Mouse (Mus musculus) heart, embryonic 11.5 days (tissue): ENCODE measurements around the gene Hip1r. TPM values are rescaled to one million over a fixed set of nuclear protein-coding genes. Genes with fewer than 3 reads are reported as not detected.

Source experiments
- ATAC-seq: fragments of 200-750 bp; cut with Nextera tagmentation; replicated peaks from 2 replicates; pipeline ENCODE4 v1.8.0; 2017; ENCODE audit warnings: moderate library complexity; ENCODE audit not compliant: insufficient number of reproducible peaks, low FRiP score, low TSS enrichment
- H3K27ac ChIP-seq: fragments of 300-500 bp; sonication (generic); 2 replicates; pipeline ENCODE4 v1.5.1; 2014; ENCODE audit warnings: mild to moderate bottlenecking, low read depth, low read length
- H3K27me3 ChIP-seq: fragments of 300-500 bp; sonication (generic); 2 replicates; pipeline ENCODE4 v1.6.1; 2014; ENCODE audit warnings: mild to moderate bottlenecking, low read length, mixed read lengths; ENCODE audit not compliant: control insufficient read depth, insufficient read depth
- H3K36me3 ChIP-seq: fragments of 300-500 bp; sonication (generic); 2 replicates; pipeline ENCODE4 v1.6.1; 2014; ENCODE audit warnings: mild to moderate bottlenecking, low read length, moderate library complexity, mixed read lengths; ENCODE audit not compliant: control insufficient read depth, insufficient read depth
- H3K4me1 ChIP-seq: fragments of 300-500 bp; sonication (generic); 2 replicates; pipeline ENCODE4 v1.6.1; 2014; ENCODE audit warnings: low read length; ENCODE audit not compliant: control insufficient read depth, insufficient read depth
- H3K4me2 ChIP-seq: fragments of 300-500 bp; sonication (generic); 2 replicates; pipeline ENCODE4 v1.6.1; 2014; ENCODE audit warnings: mild to moderate bottlenecking, moderate library complexity
- H3K4me3 ChIP-seq: fragments of 300-500 bp; sonication (generic); 2 replicates; pipeline ENCODE4 v1.5.1; 2014; ENCODE audit warnings: low read depth, low read length
- H3K9ac ChIP-seq: fragments of 300-500 bp; sonication (generic); 2 replicates; pipeline ENCODE4 v1.6.1; 2014; ENCODE audit warnings: mild to moderate bottlenecking, low read depth, low read length, moderate library complexity
- H3K9me3 ChIP-seq: fragments of 300-500 bp; sonication (generic); replicated peaks from 2 replicates; pipeline ENCODE4 v1.6.1; 2016; ENCODE audit warnings: low read length; ENCODE audit not compliant: control insufficient read depth
- WGBS: fragments of 180-500 bp; shearing (Covaris S2); extraction: QIAGEN DNeasy Blood & Tissue Kit; methylation state at CpG from one replicate; pipeline ENCODE4 v1.1.7; 2014; ENCODE audit not compliant: insufficient replicate concordance; 5-methylcytosine and 5-hydroxymethylcytosine counted together
- polyA plus RNA-seq: library from polyadenylated mRNA; unstranded; fragments of >200 nt; fragmentation: Nextera tagmentation; extraction: Ambion mirVana; gene quantifications from 2 replicates; pipeline ENCODE4 v1.2.1, GENCODE M21; 2014

The Hip1r gene
- polyA plus RNA-seq, 1 experiment from 2014 or later: 2.7 TPM

GRCm38 (mm10) chr5:123978131-123978530, 4.7 kb downstream of the Hip1r start:
- Histone ChIP-seq H3K9me3 (no peaks in the 10 kb centered on the region), H3K4me1 (peaks cover 5% of the 10 kb centered on the region; the same call in 1 of the 2 replicates), H3K9ac (no peak overlapping the region), H3K36me3 (no peaks in the 10 kb centered on the region), H3K27ac (no peak overlapping the region), H3K27me3 (peaks cover 18% of the 10 kb centered on the region; the same call in 1 of the 2 replicates), H3K4me3 (no peak overlapping the region), H3K4me2 (no peak overlapping the region)
- no peak for ATAC-seq
- 62% methylated on average over 5 of the region's 5 CpGs for WGBS

DNA sequence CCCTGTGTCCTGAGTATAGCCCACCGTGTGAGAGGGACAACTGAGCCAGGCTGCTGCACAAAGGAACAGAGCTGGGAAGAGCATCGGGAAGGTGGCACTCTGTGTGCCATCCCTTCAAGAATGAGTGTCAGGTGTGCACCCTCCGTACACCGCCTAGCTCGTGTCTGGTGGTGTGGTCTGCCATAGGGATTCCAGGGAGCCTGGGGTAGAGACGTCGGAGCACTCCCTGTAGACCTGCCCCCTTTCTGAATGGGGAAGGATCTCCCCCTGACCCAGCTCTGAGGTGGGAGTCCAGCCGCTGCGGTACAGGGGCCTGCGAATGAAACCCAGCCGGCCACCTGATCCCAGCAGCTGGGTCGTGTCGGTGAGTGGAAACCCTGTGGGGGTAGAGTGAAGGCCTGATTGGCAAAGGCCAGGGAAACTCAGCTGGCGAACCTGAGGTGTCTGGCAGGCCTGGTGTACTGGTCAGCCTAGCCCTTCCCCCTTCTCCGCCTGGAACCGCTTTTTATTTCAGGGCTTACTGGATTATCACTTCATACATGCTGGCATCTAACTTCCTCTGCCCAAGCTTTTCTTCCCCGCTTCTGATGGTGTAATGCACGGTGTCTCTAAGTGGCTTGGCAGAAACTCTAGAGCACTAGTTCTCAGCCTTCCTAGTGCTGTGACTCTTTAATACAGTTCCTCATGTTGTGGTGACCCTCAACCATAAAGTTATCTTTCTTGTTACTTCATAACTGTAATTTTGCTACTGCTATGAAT, 6.0 kb downstream of the Hip1r start:
- H3K9ac ChIP-seq: no peak overlapping the region
- no peak overlapping the region for H3K27ac ChIP-seq
- H3K27me3 ChIP-seq: peaks cover 15% of the 10 kb centered on the region; the same call in 1 of the 2 replicates
- H3K4me1 ChIP-seq: peaks cover 5% of the 10 kb centered on the region; the same call in 1 of the 2 replicates
- no peak overlapping the region for H3K4me2 ChIP-seq
- H3K9me3 ChIP-seq: no peaks in the 10 kb centered on the region
- whole genome bisulfite sequencing: 70% methylated on average over 18 of the region's 18 CpGs
- no peaks in the 10 kb centered on the region for H3K36me3 ChIP-seq
- no peak for ATAC-seq
- H3K4me3 ChIP-seq: no peak overlapping the region

- Histone ChIP-seq H3K27ac (no peak overlapping the region), H3K27me3 (peaks cover 9% of the 10 kb centered on the region; the same call in 1 of the 2 replicates), H3K4me2 (no peak overlapping the region), H3K9ac (no peak overlapping the region), H3K4me3 (no peak overlapping the region), H3K9me3 (no peaks in the 10 kb centered on the region), H3K4me1 (0 out of 2 replicates have a peak, but pooled peaks cover 2% of the 10 kb centered on the region), H3K36me3 (no peaks in the 10 kb centered on the region)
- no peak for ATAC-seq
- 49% methylated on average over 4 of the region's 4 CpGs for WGBS
These were observed 6.5 kb downstream of the Hip1r start for GRCm38 (mm10) chr5:123979980-123980369.

DNA sequence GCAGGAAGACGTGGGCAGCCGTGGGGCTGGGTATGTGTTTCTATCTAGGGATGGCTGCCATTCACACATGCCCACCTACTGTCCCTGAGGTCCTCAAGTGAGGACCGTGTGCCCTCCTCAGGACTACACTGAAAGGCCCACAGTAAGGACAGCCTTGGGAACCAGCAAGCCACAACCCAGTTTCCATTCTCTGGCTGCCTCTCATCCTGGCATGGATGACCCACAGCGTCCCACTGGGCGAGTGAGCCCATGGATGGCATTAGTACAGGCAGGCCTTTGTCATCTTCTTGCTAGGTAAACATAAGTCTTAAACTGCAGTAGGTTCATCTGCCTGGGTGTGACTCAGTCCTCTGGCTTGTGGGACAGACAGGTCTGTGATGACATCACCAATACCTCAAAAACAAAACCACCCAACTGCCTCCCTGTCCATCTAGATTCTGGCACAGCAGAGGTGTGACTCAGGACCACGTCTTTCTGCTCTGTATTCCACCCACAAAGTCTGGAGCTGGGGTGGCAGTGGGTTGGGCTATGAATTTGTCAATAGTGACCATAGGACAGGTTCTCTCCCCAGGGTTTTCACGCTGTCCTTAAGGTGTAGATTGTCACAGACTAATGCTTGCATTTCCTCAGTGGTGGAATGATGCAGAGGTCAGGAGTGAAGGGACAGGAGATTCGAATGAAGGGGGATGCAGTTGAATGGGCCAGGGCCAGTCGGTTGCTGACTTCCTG, 7.3 kb downstream of the Hip1r start:
- no peak for ATAC-seq
- Histone ChIP-seq H3K9ac (no peak overlapping the region), H3K4me3 (no peak overlapping the region), H3K27ac (no peak overlapping the region), H3K4me1 (peaks cover 5% of the 10 kb centered on the region; the same call in 1 of the 2 replicates), H3K9me3 (no peaks in the 10 kb centered on the region), H3K4me2 (no peak overlapping the region), H3K36me3 (no peaks in the 10 kb centered on the region), H3K27me3 (peaks cover 9% of the 10 kb centered on the region; the same call in 1 of the 2 replicates)
- WGBS: 70% methylated on average over 9 of the region's 9 CpGs

- H3K9ac ChIP-seq: no peak overlapping the region
- no peak for ATAC-seq
- no peaks in the 10 kb centered on the region for H3K9me3 ChIP-seq
- H3K36me3 ChIP-seq: no peaks in the 10 kb centered on the region
- H3K4me1 ChIP-seq: peaks cover 7% of the 10 kb centered on the region; the same call in 1 of the 2 replicates
- 74% methylated on average over 6 of the region's 6 CpGs for WGBS
- H3K4me3 ChIP-seq: no peak overlapping the region
- H3K27me3 ChIP-seq: peaks cover 6% of the 10 kb centered on the region; the same call in 1 of the 2 replicates
- no peak overlapping the region for H3K4me2 ChIP-seq
- no peak overlapping the region for H3K27ac ChIP-seq
These were observed 7.8 kb downstream of the Hip1r start for GRCm38 (mm10) chr5:123981250-123981554.

- Histone ChIP-seq H3K4me3 (no peak overlapping the region), H3K4me1 (peaks cover 7% of the 10 kb centered on the region; the same call in 1 of the 2 replicates), H3K36me3 (no peaks in the 10 kb centered on the region), H3K9ac (no peak overlapping the region), H3K9me3 (no peaks in the 10 kb centered on the region), H3K27me3 (no peaks in the 10 kb centered on the region), H3K27ac (no peak overlapping the region), H3K4me2 (no peak overlapping the region)
- WGBS: 75% methylated on average over 11 of the region's 11 CpGs
- no peak for ATAC-seq
These were observed 9.4 kb downstream of the Hip1r start for GRCm38 (mm10) chr5:123982838-123983237.

- no peaks in the 10 kb centered on the region for H3K9me3 ChIP-seq
- ATAC-seq: no peak
- H3K4me2 ChIP-seq: no peak overlapping the region
- no peaks in the 10 kb centered on the region for H3K36me3 ChIP-seq
- no peak overlapping the region for H3K4me3 ChIP-seq
- 72% methylated on average over 9 of the region's 9 CpGs for WGBS
- no peaks in the 10 kb centered on the region for H3K27me3 ChIP-seq
- peaks cover 7% of the 10 kb centered on the region; the same call in 1 of the 2 replicates for H3K4me1 ChIP-seq
- H3K9ac ChIP-seq: no peak overlapping the region
- H3K27ac ChIP-seq: no peak overlapping the region
These were observed 12.0 kb downstream of the Hip1r start for GRCm38 (mm10) chr5:123985434-123985833.

- H3K4me2 ChIP-seq: no peak overlapping the region
- no peaks in the 10 kb centered on the region for H3K36me3 ChIP-seq
- no peak overlapping the region for H3K9ac ChIP-seq
- peaks cover 7% of the 10 kb centered on the region; the same call in 1 of the 2 replicates for H3K4me1 ChIP-seq
- H3K9me3 ChIP-seq: no peaks in the 10 kb centered on the region
- H3K27me3 ChIP-seq: no peaks in the 10 kb centered on the region
- H3K4me3 ChIP-seq: no peak overlapping the region
- no peak for ATAC-seq
- no peak overlapping the region for H3K27ac ChIP-seq
- 57% methylated on average over 2 of the region's 2 CpGs for WGBS
These were observed 13.5 kb downstream of the Hip1r start for GRCm38 (mm10) chr5:123986925-123987324.
